ENCODE assay signal across 10 mouse cellular contexts in genomic region chr6:38048800-38049561, GRCm38 (mm10). TPM values are rescaled to one million over a fixed set of nuclear protein-coding genes. Genes with fewer than 3 reads are reported as not detected.
DNase-seq lines count a peak whose midpoint lies in the region; ATAC-seq lines count a peak whose summit lies in the region.
"Had no signal": no experiment of that assay in that cellular context is flagged by ENCODE, and none has a peak within 500 bp of the region (broad histone marks: within the 10 kb centered on the region; RNA-seq: fewer than 3 reads in every experiment).

No protein-coding gene starts in this region.

- peak; percentile 34 for ATAC-seq in frontal cortex, adult (ENCODE audit: low TSS enrichment)

- DNase-seq in frontal cortex, postnatal 25 days (ENCODE audit: low spot score in 2 of 2): no peak
- peak; percentile 22 for DNase-seq in right cerebral cortex, postnatal 4 days
- no peak for DNase-seq in right cerebral cortex, postnatal 14 days
- peak; percentile 59 to 64 for DNase-seq in kidney, postnatal 25 days
- no peak for DNase-seq in ovary, postnatal 36 days (ENCODE audit: low spot score)
- DNase-seq in testis, postnatal 14 days (ENCODE audit: low spot score): no peak
- no peak for DNase-seq in gastrocnemius, postnatal 10 days
- DNase-seq: cerebellum, postnatal 36 days had no signal

RNA-seq across cellular contexts. Expression of gene Svopl, which starts 2.2 kb away (rescaled TPM):
- total RNA-seq in gastrocnemius, postnatal 10 days (2021): under 1 TPM; 0.80 to 0.86 TPM
- total RNA-seq: granulocyte monocyte progenitor cell, adult 5-6 weeks had no signal

Comparison
In these comparisons a context has a peak if more than half of its experiments do, and no peak if none do; other contexts are left out.
1. DNase-seq: peak in right cerebral cortex, postnatal 4 days (single experiment) and kidney, postnatal 25 days (2 of 2); none in frontal cortex, postnatal 25 days (0 of 2), right cerebral cortex, postnatal 14 days (single experiment), ovary, postnatal 36 days (single experiment), testis, postnatal 14 days (single experiment) and gastrocnemius, postnatal 10 days (single experiment).